Mouse (Mus musculus) mouse trophoblast stem cell (cell line): ENCODE measurements around the gene Akap12.

Experiments used
- in situ Hi-C, 2 experiments: fragments of 300-500 bp; cut with MseI, MboI; formaldehyde crosslinking; loops; 2 replicates in 1 of 2; 3 replicates in 1 of 2; pipeline ENCODE4 v1.15.1; 2025

Gene Akap12

GRCm38 (mm10) chr10:4284781-4285180 lies 18.6 kb downstream of the Akap12 start:
- in situ Hi-C loops = no loop called here

GRCm38 (mm10) chr10:4285752-4286151 lies 19.6 kb downstream of the Akap12 start:
- in situ Hi-C loops = no loop called here

- in situ Hi-C loops = no loop called here
Observed at GRCm38 (mm10) chr10:4289171-4289570, 23.0 kb downstream of the Akap12 start.

- in situ Hi-C loops = no loop called here
Observed at GRCm38 (mm10) chr10:4289636-4290035, 23.5 kb downstream of the Akap12 start.

- in situ Hi-C loops = no loop called here
Observed at GRCm38 (mm10) chr10:4290145-4290544, 24.0 kb downstream of the Akap12 start.

GRCm38 (mm10) chr10:4290561-4290960 lies 24.4 kb downstream of the Akap12 start:
- in situ Hi-C loops = no loop called here

- in situ Hi-C loops = no loop called here
Observed at GRCm38 (mm10) chr10:4293418-4293817, 27.2 kb downstream of the Akap12 start.

GRCm38 (mm10) chr10:4303558-4303957 lies 37.4 kb downstream of the Akap12 start:
- in situ Hi-C loops = no loop called here

GRCm38 (mm10) chr10:4323885-4324284 lies 57.7 kb downstream of the Akap12 start:
- in situ Hi-C loops = no loop called here

- in situ Hi-C loops = loop anchor here in 1 of 2 experiments (25.0 kb wide), 2 partner anchors 163 to 288 kb away; no protein-coding TSS in a partner anchor
Observed at GRCm38 (mm10) chr10:4325562-4325961, 59.4 kb downstream of the Akap12 start.

GRCm38 (mm10) chr10:4327716-4328115 lies 61.5 kb downstream of the Akap12 start:
- in situ Hi-C loops = loop anchor here in 1 of 2 experiments (25.0 kb wide), 2 partner anchors 165 to 290 kb away; no protein-coding TSS in a partner anchor

GRCm38 (mm10) chr10:4332228-4332979 lies 66.2 kb downstream of the Akap12 start:
- in situ Hi-C loops = loop anchor here in 1 of 2 experiments (25.0 kb wide), 2 partner anchors 170 to 295 kb away; no protein-coding TSS in a partner anchor

GRCm38 (mm10) chr10:4333319-4333718 lies 67.1 kb downstream of the Akap12 start:
- in situ Hi-C loops = loop anchor here in 1 of 2 experiments (25.0 kb wide), 2 partner anchors 171 to 296 kb away; no protein-coding TSS in a partner anchor

- in situ Hi-C loops = loop anchor here in 1 of 2 experiments (25.0 kb wide), 2 partner anchors 172 to 297 kb away; no protein-coding TSS in a partner anchor
Observed at GRCm38 (mm10) chr10:4334039-4334683, 68.0 kb downstream of the Akap12 start.

GRCm38 (mm10) chr10:4338863-4339461 lies 72.8 kb downstream of the Akap12 start:
- in situ Hi-C loops = loop anchor here in 1 of 2 experiments (25.0 kb wide), 2 partner anchors 177 to 302 kb away; no protein-coding TSS in a partner anchor

- in situ Hi-C loops = loop anchor here in 1 of 2 experiments (25.0 kb wide), 2 partner anchors 179 to 304 kb away; no protein-coding TSS in a partner anchor
Observed at GRCm38 (mm10) chr10:4341430-4341829, 75.2 kb downstream of the Akap12 start.

GRCm38 (mm10) chr10:4346489-4347135 lies 80.4 kb downstream of the Akap12 start:
- in situ Hi-C loops = loop anchor here in 1 of 2 experiments (25.0 kb wide), 2 partner anchors 184 to 309 kb away; no protein-coding TSS in a partner anchor

- in situ Hi-C loops = loop anchor here in 1 of 2 experiments (25.0 kb wide), 2 partner anchors 185 to 310 kb away; no protein-coding TSS in a partner anchor
Observed at GRCm38 (mm10) chr10:4347136-4347492, 80.9 kb downstream of the Akap12 start.

- in situ Hi-C loops = loop anchor here in 1 of 2 experiments (25.0 kb wide), 2 partner anchors 185 to 310 kb away; no protein-coding TSS in a partner anchor
Observed at GRCm38 (mm10) chr10:4347591-4347990, 81.4 kb downstream of the Akap12 start.

GRCm38 (mm10) chr10:4354371-4355260 lies 88.4 kb downstream of the Akap12 start:
- in situ Hi-C loops = no loop called here
